Mouse (Mus musculus) CH12.LX (cell line): ENCODE data around the gene Usp7.
"Not testable (repeated sequence)": the region's sequence is repeated elsewhere in the genome, so short reads cannot be mapped to it uniquely, and the experiment has no call there.

Source experiments
- CHD2 ChIP-seq: IDR thresholded peaks from 2 replicates; pipeline ENCODE4 v1.6.1; 2011; ENCODE audit warnings: low read length, improper control_type of control experiment
- CTCF ChIP-seq, 2 experiments: IDR thresholded peaks in 1 of 2; conservative IDR thresholded peaks in 1 of 2; 2 replicates each; pipeline ENCODE4 v1.5.1; 2011 to 2012; ENCODE audit warnings: low read depth in 2 of 2, low read length in 2 of 2, improper control_type of control experiment in 1 of 2, inconsistent platforms in 1 of 2, mild to moderate bottlenecking in 1 of 2, moderate library complexity in 1 of 2
- POLR2A ChIP-seq: IDR thresholded peaks from 2 replicates; pipeline ENCODE4 v1.6.1; 2011; ENCODE audit warnings: low read depth, mild to moderate bottlenecking, improper control_type of control experiment, low read length
- POLR2AphosphoS2 ChIP-seq: IDR thresholded peaks from 2 replicates; pipeline ENCODE4 v1.6.1; 2011; ENCODE audit warnings: low read depth, low read length, improper control_type of control experiment
- ZNF384 ChIP-seq: IDR thresholded peaks from 2 replicates; pipeline ENCODE4 v1.6.1; 2012; ENCODE audit warnings: low read depth, low read length, improper control_type of control experiment, inconsistent platforms

GRCm38 (mm10) chr16:8770342-8770741, 21.8 kb downstream of the Usp7 start:
- TF ChIP-seq ZNF384; CHD2; CTCF (conservative IDR thresholded peaks at IDR 0.05 in 1 of 2, IDR thresholded peaks at IDR 0.05 in 1 of 2; ENCODE audit: low read depth in 2 of 2, low read length in 2 of 2); POLR2A; POLR2AphosphoS2: not testable (repeated sequence)
